Mouse (Mus musculus) neural tube, embryonic 14.5 days (tissue): ENCODE data around the gene Sult2a5. TPM values are rescaled to one million over a fixed set of nuclear protein-coding genes. Genes with fewer than 3 reads are reported as not detected.

Experiments used
- ATAC-seq: fragments of 200-750 bp; cut with Nextera tagmentation; 2 replicates; pipeline ENCODE4 v1.8.0; 2017; ENCODE audit warnings: low read depth, mild to moderate bottlenecking, moderate TSS enrichment, moderate library complexity
- H3K27ac ChIP-seq: fragments of 300-500 bp; sonication (generic); 2 replicates; pipeline ENCODE4 v1.5.1; 2014; ENCODE audit warnings: low read depth, mild to moderate bottlenecking, control low read depth, low read length, moderate library complexity, mixed read lengths
- H3K27me3 ChIP-seq: fragments of 300-500 bp; sonication (generic); 2 replicates; pipeline ENCODE4 v1.6.1; 2014; ENCODE audit warnings: low read length; ENCODE audit not compliant: control insufficient read depth, insufficient read depth
- H3K36me3 ChIP-seq: fragments of 300-500 bp; sonication (generic); 2 replicates; pipeline ENCODE4 v1.6.1; 2014; ENCODE audit warnings: low read length, mixed read lengths; ENCODE audit not compliant: control insufficient read depth, insufficient read depth
- H3K4me1 ChIP-seq: fragments of 300-500 bp; sonication (generic); 2 replicates; pipeline ENCODE4 v1.6.1; 2014; ENCODE audit warnings: low read length; ENCODE audit not compliant: control insufficient read depth, insufficient read depth
- H3K4me2 ChIP-seq: fragments of 300-500 bp; sonication (generic); 2 replicates; pipeline ENCODE4 v1.6.1; 2014; ENCODE audit warnings: mild to moderate bottlenecking, low read depth, low read length, control low read depth
- H3K4me3 ChIP-seq: fragments of 300-500 bp; sonication (generic); 2 replicates; pipeline ENCODE4 v1.5.1; 2014; ENCODE audit warnings: low read depth, low read length, control low read depth, mixed read lengths
- H3K9ac ChIP-seq: fragments of 300-500 bp; sonication (generic); replicated peaks from 2 replicates; pipeline ENCODE4 v1.6.1; 2014; ENCODE audit warnings: low read depth, mild to moderate bottlenecking, control low read depth, low read length, mixed read lengths
- H3K9me3 ChIP-seq: fragments of 300-500 bp; sonication (generic); 2 replicates; pipeline ENCODE4 v1.6.1; 2016; ENCODE audit warnings: low read length; ENCODE audit not compliant: control insufficient read depth
- polyA plus RNA-seq: library from polyadenylated mRNA; unstranded; fragments of >200 nt; fragmentation: Nextera tagmentation; extraction: Ambion mirVana; gene quantifications from 2 replicates; pipeline ENCODE4 v1.2.1, GENCODE M21; 2014

The Sult2a5 gene
- not detected in 2 replicates for polyA plus RNA-seq

DNA sequence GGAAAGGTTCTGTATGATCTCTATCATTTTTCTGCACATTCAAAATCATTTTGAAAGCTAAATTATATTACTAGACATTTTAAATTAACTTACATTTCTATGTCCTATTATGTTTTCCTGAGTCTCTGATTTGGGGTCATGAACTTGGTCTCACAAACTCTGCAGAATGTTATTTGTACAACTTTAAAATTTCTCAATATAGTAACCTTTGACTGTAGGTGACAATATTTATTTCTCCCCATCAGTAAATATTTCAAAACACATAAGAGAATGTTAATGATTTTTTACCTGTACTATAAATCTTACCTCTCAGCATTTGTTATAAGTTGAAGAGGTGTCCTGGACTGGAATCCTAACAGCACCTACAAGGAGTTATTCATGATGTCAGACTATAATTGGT is at the start of gene Sult2a5:
Gene Sult2a5, plus strand, starts transcription at position 301 of the 400 bp plus-strand sequence.
- Histone ChIP-seq H3K36me3 (no peaks in the 10 kb centered on the region), H3K4me1 (no peaks in the 10 kb centered on the region), H3K9me3 (no peaks in the 10 kb centered on the region), H3K27ac (no peak within 1 kb of the TSS), H3K9ac (no peak within 1 kb of the TSS), H3K4me2 (no peak within 1 kb of the TSS), H3K27me3 (no peaks in the 10 kb centered on the region), H3K4me3 (no peak within 1 kb of the TSS)
- ATAC-seq: no peak

Other genes starting within 250 kb of the Sult2a5 start
- gene Cabp5, start 225.8 kb upstream of the Sult2a5 start, polyA plus RNA-seq: not detected in 2 replicates
- gene Bsph1, start 173.1 kb upstream of the Sult2a5 start, polyA plus RNA-seq: not detected in 2 replicates
- not detected in 2 replicates for gene Bsph2, start 52.9 kb upstream of the Sult2a5 start, polyA plus RNA-seq
- not detected in 2 replicates for gene Sult2a2, start 109.5 kb downstream of the Sult2a5 start, polyA plus RNA-seq
- not detected in 2 replicates for gene Sult2a1, start 213.4 kb downstream of the Sult2a5 start, polyA plus RNA-seq